12 mouse cellular contexts compared by ENCODE assay signal in the genomic region with DNA sequence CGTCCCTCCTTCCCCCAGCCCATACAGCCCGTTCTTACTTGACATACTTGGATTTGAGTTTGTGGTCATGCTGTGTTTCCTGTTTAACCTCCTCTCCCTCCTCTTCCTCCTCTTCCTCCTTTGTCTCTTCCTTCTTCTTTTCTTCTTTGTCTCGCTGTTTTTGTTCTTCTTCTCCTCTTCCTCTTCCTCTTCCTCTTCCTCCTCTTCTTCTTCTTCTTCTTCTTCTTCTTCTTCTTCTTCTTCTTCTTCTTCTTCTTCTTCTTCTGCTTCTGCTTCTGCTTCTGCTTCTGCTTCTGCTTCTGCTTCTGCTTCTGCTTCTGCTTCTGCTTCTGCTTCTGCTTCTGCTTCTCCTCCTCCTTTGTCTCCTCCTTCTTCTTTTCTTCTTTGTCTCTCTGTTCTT. TPM values are rescaled to one million over a fixed set of nuclear protein-coding genes. Genes with fewer than 3 reads are reported as not detected.
"Had no signal": no experiment of that assay in that cellular context is flagged by ENCODE, and none has a peak within 500 bp of the region (broad histone marks: within the 10 kb centered on the region; RNA-seq: fewer than 3 reads in every experiment).

A gene (minus strand): TSS at position 101 of the 400 bp plus-strand sequence.

RNA-seq across cellular contexts. Expression of the gene that starts here (rescaled TPM):
- total RNA-seq: neutrophil, adult 5-6 weeks had no signal
- polyA plus RNA-seq: neural tube, embryonic 14.5 days; neural tube, embryonic 15.5 days; small intestine, adult 2 months; spleen, adult 2 months; stomach, embryonic 14.5 days; stomach, embryonic 15.5 days; stomach, embryonic 16.5 days; stomach, postnatal 0 days; thymus, adult 2 months; thymus, postnatal 0 days; urinary bladder, adult 2 months had no signal
